Mouse (Mus musculus) G1E (cell line): ENCODE measurements around the gene Serinc2. TPM values are rescaled to one million over a fixed set of nuclear protein-coding genes. Genes with fewer than 3 reads are reported as not detected.

Source experiments
- ATAC-seq: 2 replicates; pipeline ENCODE4 v1.8.0; 2016; ENCODE audit warnings: mild to moderate bottlenecking; ENCODE audit not compliant: insufficient number of reproducible peaks, poor library complexity, low FRiP score, severe bottlenecking; ENCODE audit errors: extremely low read depth
- DNase-seq: peaks from one replicate; pipeline ENCODE4 v3.0.0; 2012; ENCODE audit warnings: low spot score
- H3K27me3 ChIP-seq: 2 replicates; pipeline ENCODE4 v1.6.1; 2012; ENCODE audit warnings: mild to moderate bottlenecking, low read length, inconsistent platforms; ENCODE audit not compliant: insufficient read depth
- H3K36me3 ChIP-seq: replicated peaks from 2 replicates; pipeline ENCODE3; 2012; ENCODE audit warnings: mild to moderate bottlenecking, inconsistent platforms
- H3K4me1 ChIP-seq: 2 replicates; pipeline ENCODE4 v1.6.1; 2012; ENCODE audit warnings: low read depth, low read length, inconsistent platforms, mixed read lengths; ENCODE audit not compliant: insufficient read depth
- H3K4me3 ChIP-seq: 2 replicates; pipeline ENCODE4 v1.5.1; 2012; ENCODE audit warnings: low read depth, mild to moderate bottlenecking, inconsistent platforms, low read length, moderate library complexity, mixed read lengths
- H3K9me3 ChIP-seq: replicated peaks from 2 replicates; pipeline ENCODE4 v1.6.1; 2012; ENCODE audit warnings: inconsistent platforms
- CTCF ChIP-seq: IDR thresholded peaks from 2 replicates; pipeline ENCODE4 v1.5.1; 2012; ENCODE audit warnings: low read depth, low read length, inconsistent platforms, mixed read lengths
- GATA1 ChIP-seq: IDR thresholded peaks from 2 replicates; pipeline ENCODE4 v1.6.1; 2012; ENCODE audit warnings: borderline replicate concordance, low read length, inconsistent platforms, mixed read lengths
- GATA2 ChIP-seq: IDR thresholded peaks from 2 replicates; pipeline ENCODE4 v1.6.1; 2012; ENCODE audit warnings: low read depth, low read length, inconsistent platforms, borderline replicate concordance
- POLR2AphosphoS5 ChIP-seq: IDR thresholded peaks from 2 replicates; pipeline ENCODE4 v1.6.1; 2012; ENCODE audit warnings: low read depth, low read length, inconsistent platforms; ENCODE audit not compliant: insufficient replicate concordance
- TAL1 ChIP-seq: conservative IDR thresholded peaks from 2 replicates; pipeline ENCODE4 v1.6.1; 2012; ENCODE audit warnings: low read depth, low read length, inconsistent platforms, mixed read lengths
- polyA plus RNA-seq: library from polyadenylated mRNA; stranded (reverse); fragments of >175 nt; gene quantifications from 2 replicates; pipeline ENCODE4 v1.2.3, GENCODE M21; 2012
- total RNA-seq, 2 experiments: library from RNA; stranded (forward) in 1 of 2; stranded (reverse) in 1 of 2; fragments of 200-1000 nt in 1 of 2; fragments of >200 nt in 1 of 2; fragmentation: Nextera tagmentation in 1 of 2; gene quantifications; 2 replicates each; pipeline ENCODE4 v1.2.3; 2014 to 2017

Gene Serinc2
- total and polyA plus RNA-seq, 3 experiments = not detected

GRCm38 (mm10) chr4:130308231-130309081 is 29.5 kb upstream of the Serinc2 start, which contains the start of the genes Fabp3 and Gm10570:
TSS of gene Fabp3 (plus strand) at chr4:130308595.
TSS of gene Gm10570 (minus strand) at chr4:130308674.
- peaks cover 58% of the 10 kb centered on the region for H3K27me3 ChIP-seq
- ATAC-seq (no peak), DNase-seq (no peak)

GRCm38 (mm10) chr4:130307851-130308230 is 28.8 kb upstream of the Serinc2 start:
- TF ChIP-seq GATA1 (no peak), TAL1 (no peak), CTCF (no peak), GATA2 (no peak), POLR2AphosphoS5 (no peak)
- Histone ChIP-seq H3K36me3 (peaks cover 4% of the 10 kb centered on the region), H3K9me3 (no peaks in the 10 kb centered on the region), H3K4me1 (peaks cover 15% of the 10 kb centered on the region), H3K27me3 (peaks cover 58% of the 10 kb centered on the region), H3K4me3 (no peak overlapping the region)
- ATAC-seq (no peak), DNase-seq (no peak)

More at GRCm38 (mm10) chr4:130308231-130309081, 29.5 kb upstream of the Serinc2 start, which contains the start of the genes Fabp3 and Gm10570:
- Histone ChIP-seq H3K9me3 (no peaks in the 10 kb centered on the region), H3K36me3 (peaks cover 8% of the 10 kb centered on the region), H3K4me3 (no peak within 1 kb of the TSS), H3K4me1 (peaks cover 14% of the 10 kb centered on the region)
- TF ChIP-seq GATA1 = no peak
- TF ChIP-seq TAL1 = no peak
- TF ChIP-seq POLR2AphosphoS5 = no peak
- TF ChIP-seq CTCF = no peak
- TF ChIP-seq GATA2 = no peak

- TF ChIP-seq GATA2 = no peak
- no peak for TF ChIP-seq TAL1
- TF ChIP-seq CTCF = no peak
- TF ChIP-seq POLR2AphosphoS5 = no peak
- TF ChIP-seq GATA1 = no peak
- no peak for DNase-seq
- H3K36me3 ChIP-seq = no peaks in the 10 kb centered on the region
- peaks cover 58% of the 10 kb centered on the region for H3K27me3 ChIP-seq
- H3K9me3 ChIP-seq = no peaks in the 10 kb centered on the region
- H3K4me1 ChIP-seq = peaks cover 23% of the 10 kb centered on the region
- ATAC-seq = no peak
- H3K4me3 ChIP-seq = no peak overlapping the region
Observed at GRCm38 (mm10) chr4:130306796-130307630, 28.0 kb upstream of the Serinc2 start.

- Histone ChIP-seq H3K36me3 (no peaks in the 10 kb centered on the region), H3K4me1 (peaks cover 35% of the 10 kb centered on the region), H3K27me3 (peaks cover 51% of the 10 kb centered on the region), H3K9me3 (no peaks in the 10 kb centered on the region), H3K4me3 (no peak overlapping the region)
- TF ChIP-seq GATA2 (no peak), GATA1 (no peak), TAL1 (no peak), CTCF (no peak), POLR2AphosphoS5 (no peak)
- DNase-seq (no peak), ATAC-seq (no peak)
Observed at GRCm38 (mm10) chr4:130304746-130305145, 25.7 kb upstream of the Serinc2 start.

GRCm38 (mm10) chr4:130302285-130302870 is 23.4 kb upstream of the Serinc2 start:
- Histone ChIP-seq H3K27me3 (peaks cover 30% of the 10 kb centered on the region), H3K9me3 (no peaks in the 10 kb centered on the region), H3K4me3 (no peak overlapping the region), H3K36me3 (no peaks in the 10 kb centered on the region), H3K4me1 (peaks cover 57% of the 10 kb centered on the region)
- TF ChIP-seq GATA2 (no peak), CTCF (no peak), TAL1 (no peak), GATA1 (no peak), POLR2AphosphoS5 (no peak)
- ATAC-seq (no peak), DNase-seq (no peak)

GRCm38 (mm10) chr4:130299629-130300018 is 20.6 kb upstream of the Serinc2 start:
- Histone ChIP-seq H3K36me3 (no peaks in the 10 kb centered on the region), H3K27me3 (peaks cover 7% of the 10 kb centered on the region), H3K4me3 (no peak overlapping the region), H3K9me3 (no peaks in the 10 kb centered on the region), H3K4me1 (peaks cover 73% of the 10 kb centered on the region)
- DNase-seq = no peak
- TF ChIP-seq CTCF (no peak), TAL1 (no peak), GATA1 (no peak), GATA2 (no peak), POLR2AphosphoS5 (no peak)
- ATAC-seq = no peak
